Mouse (Mus musculus): ENCODE measurements at regions not wholly inside any gene's neighbourhood (a gene's known extent, or its start where the extent isn't known, plus 50 kb on each side); places are given as distances from the start of the nearest gene placed in this dataset.
"Not testable (repeated sequence)": the region's sequence is repeated elsewhere in the genome, so short reads cannot be mapped to it uniquely, and the experiment has no call there.

DNA sequence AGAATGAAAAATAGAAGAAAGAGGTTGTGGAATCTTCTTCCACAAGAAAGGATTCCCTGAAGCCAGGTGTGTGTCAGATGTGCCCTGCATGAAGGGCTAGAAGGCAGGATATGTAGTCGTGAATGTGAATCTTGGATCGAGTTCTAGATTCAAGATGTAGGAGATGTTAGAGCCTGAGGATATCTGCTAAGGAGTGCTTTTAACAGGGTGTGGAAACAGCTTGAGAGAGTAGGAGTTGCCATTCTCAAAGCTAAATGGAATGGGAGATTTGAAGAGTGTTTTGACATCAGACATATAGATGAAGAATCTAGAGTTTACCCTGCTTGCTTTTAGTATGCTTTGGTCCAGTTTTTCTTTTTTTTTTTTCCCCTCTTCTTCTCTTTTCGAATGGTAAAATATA is 590.3 kb downstream of the Sis start:
- Histone ChIP-seq H3K4me2 (ENCODE audit: low read depth, low read length, poor library complexity, severe bottlenecking) (no peak overlapping the region), H3K9ac (replicated peaks; ENCODE audit: low read length, poor library complexity, severe bottlenecking) (no peak overlapping the region), H3K27me3 (ENCODE audit: insufficient read depth, low read length) (no peaks in the 10 kb centered on the region), H3K9me3 (ENCODE audit: low read length) (no peaks in the 10 kb centered on the region), H3K27ac (ENCODE audit: low read depth, low read length) (no peak overlapping the region), H3K36me3 (ENCODE audit: insufficient read depth, low read length) (no peaks in the 10 kb centered on the region), H3K4me3 (ENCODE audit: low read depth, low read length) (no peak overlapping the region), H3K4me1 (ENCODE audit: insufficient read depth, low read length) (no peaks in the 10 kb centered on the region)
- ATAC-seq (ENCODE audit: low FRiP score) (no peak), DNase-seq (ENCODE audit: low spot score) (no peak)
- TF ChIP-seq CTCF (IDR thresholded peaks at IDR 0.05) = no peak
- 81% methylated on average over 3 of the region's 3 CpGs for WGBS

DNA sequence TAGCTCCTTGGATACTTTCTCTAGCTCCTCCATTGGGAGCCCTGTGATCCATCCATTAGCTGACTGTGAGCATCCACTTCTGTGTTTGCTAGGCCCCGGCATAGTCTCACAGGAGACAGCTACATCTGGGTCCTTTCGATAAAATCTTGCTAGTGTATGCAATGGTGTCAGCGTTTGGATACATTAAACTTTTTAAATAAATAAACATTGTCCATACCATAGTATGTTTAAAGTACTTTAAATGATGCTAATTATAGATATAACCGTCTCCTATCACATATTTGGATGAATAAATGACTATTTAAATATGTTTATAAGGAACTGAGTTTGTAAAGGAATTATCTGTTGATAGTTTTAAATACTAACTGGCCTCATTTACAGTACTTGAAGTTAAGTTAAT is 607.8 kb downstream of the Sis start:
- not testable (repeated sequence) for ATAC-seq (ENCODE audit: low FRiP score)

DNA sequence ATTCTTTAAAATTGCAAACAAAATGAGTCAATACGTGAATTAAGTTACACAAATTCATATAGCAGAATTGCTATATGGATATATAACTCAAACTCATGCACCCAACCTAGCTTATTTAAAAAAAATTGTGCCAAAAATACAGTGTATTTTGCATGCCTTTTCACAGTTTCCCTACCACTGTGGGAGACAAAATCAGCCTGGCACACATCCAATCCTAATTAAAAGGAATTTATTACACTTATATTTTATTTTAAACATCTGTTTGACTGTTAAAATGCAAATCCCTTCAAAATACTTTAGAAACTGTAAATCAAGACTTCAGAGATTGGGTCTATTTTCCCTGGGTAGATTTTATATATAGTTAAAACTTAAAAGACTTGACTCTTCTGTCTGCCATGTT is 639.6 kb downstream of the Sis start:
- no peaks in the 10 kb centered on the region for H3K36me3 ChIP-seq (ENCODE audit: insufficient read depth, low read length)
- no peaks in the 10 kb centered on the region for H3K4me1 ChIP-seq (ENCODE audit: insufficient read depth, low read length)
- no peak overlapping the region for H3K4me2 ChIP-seq (ENCODE audit: low read depth, low read length, poor library complexity, severe bottlenecking)
- H3K27me3 ChIP-seq (ENCODE audit: insufficient read depth, low read length) = no peaks in the 10 kb centered on the region
- no peak overlapping the region for H3K9ac ChIP-seq (replicated peaks; ENCODE audit: low read length, poor library complexity, severe bottlenecking)
- 90% methylated on average over 1 of the region's 1 CpGs for WGBS
- no peak overlapping the region for H3K27ac ChIP-seq (ENCODE audit: low read depth, low read length)
- no peaks in the 10 kb centered on the region for H3K9me3 ChIP-seq (ENCODE audit: low read length)
- DNase-seq (ENCODE audit: low spot score) (no peak), ATAC-seq (ENCODE audit: low FRiP score) (no peak)
- H3K4me3 ChIP-seq (ENCODE audit: low read depth, low read length) = no peak overlapping the region
- no peak for TF ChIP-seq CTCF (IDR thresholded peaks at IDR 0.05)

More for the DNA sequence above, 607.8 kb downstream of the Sis start:
- 91% methylated on average over 3 of the region's 4 CpGs for WGBS
- H3K27ac ChIP-seq (ENCODE audit: low read depth, low read length); H3K4me1 ChIP-seq (ENCODE audit: insufficient read depth, low read length); DNase-seq (ENCODE audit: low spot score); H3K4me2 ChIP-seq (ENCODE audit: low read depth, low read length, poor library complexity, severe bottlenecking); H3K4me3 ChIP-seq (ENCODE audit: low read depth, low read length); H3K9ac ChIP-seq (replicated peaks; ENCODE audit: low read length, poor library complexity, severe bottlenecking); H3K36me3 ChIP-seq (ENCODE audit: insufficient read depth, low read length); H3K27me3 ChIP-seq (ENCODE audit: insufficient read depth, low read length); H3K9me3 ChIP-seq (ENCODE audit: low read length): not testable (repeated sequence)

DNA sequence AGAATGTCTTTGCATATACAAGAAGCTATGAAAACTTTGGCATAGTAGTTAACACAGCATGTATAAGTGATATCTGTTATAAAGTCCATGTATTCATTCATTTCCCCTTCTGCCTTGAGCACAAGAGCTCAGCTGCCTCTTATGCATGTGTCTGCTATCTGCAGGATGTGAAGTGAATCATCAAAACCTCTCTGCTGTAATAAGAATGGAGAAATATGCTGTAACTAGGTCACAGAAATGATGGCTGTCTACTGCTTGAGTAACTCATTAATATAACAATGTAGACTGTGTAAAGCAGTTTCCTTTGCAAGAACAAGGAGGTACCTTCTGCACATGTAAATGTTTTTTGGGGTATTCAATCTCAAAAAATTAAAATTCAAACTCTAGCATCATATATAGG is 643.8 kb downstream of the Sis start:
- Histone ChIP-seq H3K4me3 (ENCODE audit: low read depth, low read length) (no peak overlapping the region), H3K27ac (ENCODE audit: low read depth, low read length) (no peak overlapping the region), H3K9ac (replicated peaks; ENCODE audit: low read length, poor library complexity, severe bottlenecking) (no peak overlapping the region), H3K27me3 (ENCODE audit: insufficient read depth, low read length) (no peaks in the 10 kb centered on the region), H3K36me3 (ENCODE audit: insufficient read depth, low read length) (no peaks in the 10 kb centered on the region), H3K4me1 (ENCODE audit: insufficient read depth, low read length) (no peaks in the 10 kb centered on the region), H3K9me3 (ENCODE audit: low read length) (no peaks in the 10 kb centered on the region), H3K4me2 (ENCODE audit: low read depth, low read length, poor library complexity, severe bottlenecking) (no peak overlapping the region)
- no peak for ATAC-seq (ENCODE audit: low FRiP score)
- peak; percentile 12 for DNase-seq (ENCODE audit: low spot score)
- no peak for TF ChIP-seq CTCF (IDR thresholded peaks at IDR 0.05)

DNA sequence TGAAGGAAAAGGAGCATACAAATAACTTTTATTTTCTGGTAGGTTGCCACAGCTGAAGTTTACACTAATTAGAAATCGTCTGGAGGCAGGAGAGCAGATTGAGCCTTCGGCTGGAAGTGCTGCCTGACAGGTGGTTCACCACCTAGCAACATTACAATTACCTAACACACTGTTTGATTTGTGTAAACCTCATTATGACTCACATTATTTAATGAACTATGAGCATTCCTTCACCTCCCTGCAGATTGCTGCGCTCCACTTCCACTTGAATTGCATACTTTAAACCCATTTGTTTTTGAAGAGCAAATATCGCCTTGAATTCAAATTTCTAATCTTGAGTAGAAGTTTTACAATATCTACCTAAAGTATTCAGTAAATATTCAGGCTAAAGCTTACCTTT is 663.0 kb downstream of the Sis start:
- no peak overlapping the region for H3K27ac ChIP-seq (ENCODE audit: low read depth, low read length)
- H3K27me3 ChIP-seq (ENCODE audit: insufficient read depth, low read length) = no peaks in the 10 kb centered on the region
- no peak overlapping the region for H3K4me3 ChIP-seq (ENCODE audit: low read depth, low read length)
- no peak overlapping the region for H3K9ac ChIP-seq (replicated peaks; ENCODE audit: low read length, poor library complexity, severe bottlenecking)
- H3K9me3 ChIP-seq (ENCODE audit: low read length) = no peaks in the 10 kb centered on the region
- ATAC-seq (ENCODE audit: low FRiP score) (no peak), DNase-seq (ENCODE audit: low spot score) (peak; percentile 26)
- no peak for TF ChIP-seq CTCF (IDR thresholded peaks at IDR 0.05)
- 81% methylated on average over 4 of the region's 4 CpGs for WGBS
- no peaks in the 10 kb centered on the region for H3K4me1 ChIP-seq (ENCODE audit: insufficient read depth, low read length)
- no peak overlapping the region for H3K4me2 ChIP-seq (ENCODE audit: low read depth, low read length, poor library complexity, severe bottlenecking)
- no peaks in the 10 kb centered on the region for H3K36me3 ChIP-seq (ENCODE audit: insufficient read depth, low read length)
